Mouse (Mus musculus) ES-E14 (cell line): ENCODE data around the gene Smc2.

Source experiments
- CHD2 ChIP-seq: IDR thresholded peaks from 2 replicates; pipeline ENCODE4 v1.6.1; 2014; ENCODE audit warnings: mild to moderate bottlenecking, low read depth, low read length, inconsistent platforms
- MAFK ChIP-seq: IDR thresholded peaks from 2 replicates; pipeline ENCODE4 v1.6.1; 2014; ENCODE audit warnings: mild to moderate bottlenecking, low read depth, low read length, inconsistent platforms; ENCODE audit not compliant: insufficient read depth
- ZC3H11A ChIP-seq: IDR thresholded peaks from 2 replicates; pipeline ENCODE4 v1.6.1; 2012; ENCODE audit warnings: low read depth, mild to moderate bottlenecking, inconsistent platforms, low read length, borderline replicate concordance
- ZNF384 ChIP-seq: IDR thresholded peaks from 2 replicates; pipeline ENCODE4 v1.6.1; 2012; ENCODE audit warnings: low read depth, low read length, inconsistent platforms

GRCm38 (mm10) chr4:52461321-52461720 is 22.3 kb downstream of the Smc2 start:
- TF ChIP-seq MAFK (no peak), ZC3H11A (no peak), CHD2 (no peak), ZNF384 (no peak)
